Mouse (Mus musculus): ENCODE data around the gene Ephx3. TPM values are rescaled to one million over a fixed set of nuclear protein-coding genes. Genes with fewer than 3 reads are reported as not detected.

Gene Ephx3
- polyA plus RNA-seq, 1 experiment = 16.6 TPM

DNA sequence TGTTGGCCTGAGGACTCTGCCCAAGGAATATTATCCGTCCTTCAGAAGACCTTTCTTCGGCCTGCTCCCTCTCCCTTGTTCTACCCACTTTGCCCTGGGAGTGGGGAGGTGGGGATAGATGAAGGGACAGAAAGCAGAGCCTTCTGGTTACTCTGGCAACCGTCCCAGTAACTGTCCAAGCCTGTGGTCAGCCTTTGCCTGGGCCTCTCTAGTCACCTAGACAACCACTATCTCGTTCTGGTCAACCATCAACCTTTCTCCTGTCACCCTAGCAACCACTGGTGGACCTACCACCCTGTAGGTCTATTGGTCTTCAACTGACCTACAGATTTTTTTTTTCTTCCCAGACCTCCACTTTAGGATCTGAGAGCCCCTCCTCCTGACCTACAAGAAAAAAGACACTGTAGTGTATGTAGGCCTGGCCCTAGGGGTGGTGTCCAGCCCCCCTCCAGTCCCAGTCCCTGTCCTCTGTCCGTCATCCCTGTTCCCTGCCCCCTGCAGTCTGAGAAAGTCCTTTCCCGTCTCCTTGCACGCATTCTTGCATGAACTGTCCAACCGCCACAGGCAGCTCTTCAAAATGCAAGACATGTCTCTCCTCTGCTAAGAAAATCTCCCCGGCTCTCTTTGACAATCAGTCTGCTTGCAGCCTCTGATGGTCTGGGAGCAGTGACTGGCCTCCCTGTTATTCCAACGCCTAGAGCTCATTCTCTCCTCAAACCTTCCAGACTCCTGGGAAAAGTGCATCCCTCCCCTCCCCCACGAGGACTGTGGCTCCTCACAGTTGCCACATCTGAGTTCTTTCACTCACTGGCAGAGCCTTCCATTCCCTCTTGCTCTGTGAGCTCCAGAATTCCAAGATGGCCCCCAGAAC, 9.5 kb downstream of the Ephx3 start:
- Histone ChIP-seq H3K4me1 (ENCODE audit: control insufficient read depth, insufficient read depth, low read length) (no peaks in the 10 kb centered on the region), H3K4me3 (replicated peaks; ENCODE audit: extremely low read depth, low read depth, low read length) (no peak overlapping the region)
- TF ChIP-seq CTCF (IDR thresholded peaks at IDR 0.05; ENCODE audit: insufficient read depth, low read length) (no peak), POLR2A (IDR thresholded peaks at IDR 0.05; ENCODE audit: borderline replicate concordance, extremely low read depth, low read depth, low read length) (no peak)
- 50% methylated on average over 11 of the region's 11 CpGs for WGBS
- no peak for DNase-seq

- no peak for DNase-seq
- no peak overlapping the region for H3K4me3 ChIP-seq (replicated peaks; ENCODE audit: extremely low read depth, low read depth, low read length)
- H3K4me1 ChIP-seq (ENCODE audit: control insufficient read depth, insufficient read depth, low read length) = no peaks in the 10 kb centered on the region
- 81% methylated on average over 4 of the region's 4 CpGs for WGBS
- TF ChIP-seq POLR2A (IDR thresholded peaks at IDR 0.05; ENCODE audit: borderline replicate concordance, extremely low read depth, low read depth, low read length) (no peak), CTCF (IDR thresholded peaks at IDR 0.05; ENCODE audit: insufficient read depth, low read length) (no peak)
These were observed 12.4 kb downstream of the Ephx3 start for GRCm38 (mm10) chr17:32176919-32177318.

- no peak for DNase-seq
- WGBS = 56% methylated on average over 7 of the region's 7 CpGs
- Histone ChIP-seq H3K4me1 (ENCODE audit: control insufficient read depth, insufficient read depth, low read length) (no peaks in the 10 kb centered on the region), H3K4me3 (replicated peaks; ENCODE audit: extremely low read depth, low read depth, low read length) (no peak overlapping the region)
- TF ChIP-seq CTCF (IDR thresholded peaks at IDR 0.05; ENCODE audit: insufficient read depth, low read length) (no peak), POLR2A (IDR thresholded peaks at IDR 0.05; ENCODE audit: borderline replicate concordance, extremely low read depth, low read depth, low read length) (no peak)
These were observed 16.2 kb downstream of the Ephx3 start for GRCm38 (mm10) chr17:32173166-32173565.

GRCm38 (mm10) chr17:32172485-32172884, 16.9 kb downstream of the Ephx3 start:
- no peak for DNase-seq
- 60% methylated on average over 2 of the region's 2 CpGs for WGBS
- Histone ChIP-seq H3K4me1 (ENCODE audit: control insufficient read depth, insufficient read depth, low read length) (no peaks in the 10 kb centered on the region), H3K4me3 (replicated peaks; ENCODE audit: extremely low read depth, low read depth, low read length) (no peak overlapping the region)
- TF ChIP-seq CTCF (IDR thresholded peaks at IDR 0.05; ENCODE audit: insufficient read depth, low read length) (no peak), POLR2A (IDR thresholded peaks at IDR 0.05; ENCODE audit: borderline replicate concordance, extremely low read depth, low read depth, low read length) (no peak)

DNA sequence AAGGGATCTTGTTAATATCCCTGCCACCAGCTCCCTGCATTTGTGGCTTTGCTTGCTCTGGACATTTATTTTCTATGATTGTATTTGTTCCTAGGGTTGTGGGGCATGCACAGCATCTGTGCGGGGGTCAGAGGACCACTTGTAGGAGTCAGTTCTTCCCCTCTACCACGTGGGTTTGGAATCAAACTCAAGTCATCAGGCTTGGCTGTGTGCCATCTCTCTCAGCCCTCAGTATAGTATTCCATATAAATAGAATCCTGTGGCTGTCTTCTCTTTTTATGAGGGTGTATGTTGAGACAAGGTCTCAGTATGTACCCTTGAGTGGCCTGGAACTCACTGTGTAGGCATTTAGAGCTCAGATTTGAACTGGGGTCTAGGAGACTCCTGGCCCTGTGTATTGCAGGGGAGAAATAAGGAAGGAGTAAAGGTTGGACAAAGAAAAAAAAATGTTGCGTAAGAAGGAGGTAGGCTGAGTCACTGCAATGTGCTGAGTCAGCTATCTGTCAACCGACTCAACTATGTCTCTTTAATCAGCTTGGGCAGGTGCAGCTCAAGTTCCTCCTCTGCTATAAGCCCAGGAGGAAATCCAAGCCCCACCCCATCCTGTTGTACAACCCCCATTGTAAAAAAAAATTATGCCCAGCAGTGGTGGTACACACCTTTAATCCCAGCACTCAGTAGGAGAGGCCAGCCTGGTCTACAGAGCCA, 19.7 kb downstream of the Ephx3 start:
- Histone ChIP-seq H3K4me3 (replicated peaks; ENCODE audit: extremely low read depth, low read depth, low read length) (no peak overlapping the region), H3K4me1 (ENCODE audit: control insufficient read depth, insufficient read depth, low read length) (no peaks in the 10 kb centered on the region)
- WGBS = 52% methylated on average over 4 of the region's 4 CpGs
- TF ChIP-seq CTCF (IDR thresholded peaks at IDR 0.05; ENCODE audit: insufficient read depth, low read length) (no peak), POLR2A (IDR thresholded peaks at IDR 0.05; ENCODE audit: borderline replicate concordance, extremely low read depth, low read depth, low read length) (no peak)
- no peak for DNase-seq

GRCm38 (mm10) chr17:32166687-32167086, 22.7 kb downstream of the Ephx3 start, which contains the start of gene Notch3:
Gene Notch3, minus strand, starts transcription at chr17:32166852.
- 2% methylated on average over 38 of the region's 39 CpGs for WGBS

DNA sequence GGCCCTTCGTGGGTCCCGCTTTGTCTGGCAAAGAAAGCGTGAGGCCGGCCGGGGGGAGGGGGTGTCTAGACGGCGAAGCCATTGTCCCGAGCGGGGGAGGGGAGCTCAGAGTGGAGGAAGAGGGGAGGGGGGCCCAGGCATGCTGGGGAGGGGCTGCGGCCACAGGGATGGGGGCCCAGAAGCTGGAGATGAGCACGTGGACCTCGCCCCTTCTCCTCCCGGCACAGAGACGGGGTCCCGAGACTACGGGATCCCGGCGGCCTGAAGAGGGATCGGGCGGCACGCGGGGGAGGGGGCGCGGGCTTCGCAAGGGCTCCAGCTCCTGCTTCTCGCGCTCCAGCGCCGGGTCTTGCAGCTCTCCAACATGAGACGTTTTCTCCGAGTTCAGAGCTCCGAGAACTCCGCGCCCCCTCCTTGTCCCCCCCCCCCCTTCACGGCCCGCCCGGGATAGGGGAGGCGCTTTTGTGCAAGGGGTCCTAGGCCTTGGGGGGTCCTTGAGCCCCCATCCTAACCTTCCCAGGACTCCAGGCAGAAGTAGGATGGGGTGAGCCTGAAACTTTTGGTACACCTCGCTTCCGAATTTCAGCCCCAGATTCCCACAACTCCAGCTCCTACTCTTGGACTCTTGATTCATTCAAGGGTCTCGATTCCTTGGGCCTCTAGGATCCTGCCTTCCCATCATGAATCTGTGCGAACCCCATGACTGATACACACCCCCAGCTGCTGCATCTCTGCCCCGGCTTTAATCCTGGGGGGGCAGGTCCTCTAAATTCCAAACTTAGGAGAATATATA, 23.4 kb downstream of the Ephx3 start:
- 2% methylated on average over 42 of the region's 43 CpGs for WGBS
- peak; percentile 41 for DNase-seq
- H3K4me3 ChIP-seq (replicated peaks; ENCODE audit: extremely low read depth, low read depth, low read length) = peak overlapping the region; percentile 49
- TF ChIP-seq CTCF (IDR thresholded peaks at IDR 0.05; ENCODE audit: insufficient read depth, low read length) = no peak
- H3K4me1 ChIP-seq (ENCODE audit: control insufficient read depth, insufficient read depth, low read length) = no peaks in the 10 kb centered on the region

More at GRCm38 (mm10) chr17:32166687-32167086, 22.7 kb downstream of the Ephx3 start, which contains the start of gene Notch3:
- H3K4me1 ChIP-seq (ENCODE audit: control insufficient read depth, insufficient read depth, low read length) = no peaks in the 10 kb centered on the region
- peak; percentile 48 for DNase-seq
- H3K4me3 ChIP-seq (replicated peaks; ENCODE audit: extremely low read depth, low read depth, low read length) = peak within 1 kb of the TSS; percentile 49
- TF ChIP-seq POLR2A (IDR thresholded peaks at IDR 0.05; ENCODE audit: borderline replicate concordance, extremely low read depth, low read depth, low read length) = peak; percentile 17; the same call in 1 of the 2 replicates
- TF ChIP-seq CTCF (IDR thresholded peaks at IDR 0.05; ENCODE audit: insufficient read depth, low read length) = no peak

- peak; percentile 16 for DNase-seq
- TF ChIP-seq CTCF (IDR thresholded peaks at IDR 0.05; ENCODE audit: insufficient read depth, low read length) = no peak
- TF ChIP-seq POLR2A (IDR thresholded peaks at IDR 0.05; ENCODE audit: borderline replicate concordance, extremely low read depth, low read depth, low read length) = no peak
- 18% methylated on average over 9 of the region's 9 CpGs for WGBS
- Histone ChIP-seq H3K4me1 (ENCODE audit: control insufficient read depth, insufficient read depth, low read length) (no peaks in the 10 kb centered on the region), H3K4me3 (replicated peaks; ENCODE audit: extremely low read depth, low read depth, low read length) (peak overlapping the region; percentile 28)
These were observed 24.0 kb downstream of the Ephx3 start for GRCm38 (mm10) chr17:32165266-32165802.

- TF ChIP-seq CTCF (IDR thresholded peaks at IDR 0.05; ENCODE audit: insufficient read depth, low read length) (no peak), POLR2A (IDR thresholded peaks at IDR 0.05; ENCODE audit: borderline replicate concordance, extremely low read depth, low read depth, low read length) (no peak)
- Histone ChIP-seq H3K4me3 (replicated peaks; ENCODE audit: extremely low read depth, low read depth, low read length) (no peak overlapping the region), H3K4me1 (ENCODE audit: control insufficient read depth, insufficient read depth, low read length) (no peaks in the 10 kb centered on the region)
- no peak for DNase-seq
These were observed 24.6 kb downstream of the Ephx3 start for GRCm38 (mm10) chr17:32164780-32165179.

Measured in lung, adult 2 months (tissue).